Mouse (Mus musculus): ENCODE data around the gene Doc2a. TPM values are rescaled to one million over a fixed set of nuclear protein-coding genes. Genes with fewer than 3 reads are reported as not detected.
"Not testable (repeated sequence)": the region's sequence is repeated elsewhere in the genome, so short reads cannot be mapped to it uniquely, and the experiment has no call there.

Gene Doc2a
- total and polyA plus RNA-seq, 3 experiments, result 0.40 to 0.83 (median 0.52) TPM

DNA sequence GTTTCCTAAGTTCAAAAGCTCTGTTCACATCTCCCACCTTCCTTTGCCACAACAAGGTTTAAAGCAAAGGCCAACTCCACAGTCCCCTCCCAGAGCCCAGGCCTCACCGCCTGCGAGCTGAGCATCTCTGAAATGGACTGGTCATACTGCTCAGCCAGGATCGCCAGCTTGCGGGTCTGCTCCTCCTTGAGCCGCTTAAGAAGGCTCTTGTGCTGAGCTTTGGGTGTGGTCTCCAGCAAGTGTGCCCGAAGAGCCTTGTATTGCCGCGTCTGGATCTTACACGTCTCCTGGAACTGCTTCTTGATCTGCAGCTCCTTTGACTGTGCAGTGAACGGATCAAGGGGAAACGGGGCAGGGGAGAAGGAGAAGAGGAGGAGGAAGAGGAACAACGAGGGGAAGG lies 20.8 kb downstream of the Doc2a start:
- DNase-seq, result no peak

DNA sequence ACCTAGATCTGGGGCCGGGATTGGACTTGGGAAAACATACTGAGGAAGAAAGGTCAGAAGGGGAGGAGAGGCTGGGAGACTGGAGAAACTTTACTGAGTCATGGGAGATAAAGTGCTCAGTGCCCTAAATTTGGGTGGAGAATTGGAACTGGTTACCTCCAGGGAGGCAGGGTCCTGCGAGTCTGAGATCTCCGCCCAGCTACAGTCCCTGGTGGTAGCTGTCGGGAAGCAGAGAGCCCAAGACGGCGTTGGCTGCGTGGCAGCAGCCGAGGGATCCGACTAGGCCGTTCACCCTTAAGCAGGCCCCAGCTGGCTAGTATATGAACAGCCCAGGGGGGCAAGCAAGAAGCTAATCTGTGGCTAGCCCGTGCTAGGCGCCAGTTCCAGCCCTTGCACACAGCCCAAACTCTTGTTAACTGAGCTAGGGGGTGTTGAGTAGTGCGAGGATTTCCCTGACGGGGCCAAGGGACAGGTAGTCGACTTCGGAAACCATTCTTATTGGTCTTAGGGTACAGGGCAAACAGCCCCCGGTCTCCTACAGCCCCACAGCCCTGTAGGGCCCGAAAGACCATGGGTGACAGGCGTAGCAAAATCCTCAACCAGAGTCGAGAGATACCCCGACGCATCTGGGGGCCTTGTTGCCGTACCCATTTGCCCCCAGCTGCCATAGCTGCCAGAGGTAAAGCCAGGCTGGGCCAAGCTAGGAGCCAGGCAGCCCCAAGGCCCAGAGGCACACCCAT lies 22.7 kb downstream of the Doc2a start:
- DNase-seq, result no peak

DNA sequence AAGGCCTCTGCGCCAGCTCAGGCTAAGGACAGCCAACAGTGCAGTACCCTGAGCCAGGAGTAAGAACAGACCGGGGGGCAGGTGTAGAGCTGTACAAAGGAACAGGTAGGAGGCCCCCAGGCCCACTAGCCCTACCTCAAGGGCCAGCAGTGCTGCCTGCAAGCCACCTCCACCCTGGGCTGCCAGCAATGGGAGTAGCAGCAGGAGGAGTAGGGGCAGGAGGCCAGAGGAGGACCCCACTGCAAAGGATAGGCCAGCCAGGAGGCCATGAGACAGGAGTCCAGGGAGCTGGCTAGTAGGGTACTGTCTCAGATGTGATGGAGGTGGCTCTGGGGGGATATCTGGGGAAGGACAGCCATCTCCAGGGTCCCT lies 23.3 kb downstream of the Doc2a start:
- no peak for DNase-seq

DNA sequence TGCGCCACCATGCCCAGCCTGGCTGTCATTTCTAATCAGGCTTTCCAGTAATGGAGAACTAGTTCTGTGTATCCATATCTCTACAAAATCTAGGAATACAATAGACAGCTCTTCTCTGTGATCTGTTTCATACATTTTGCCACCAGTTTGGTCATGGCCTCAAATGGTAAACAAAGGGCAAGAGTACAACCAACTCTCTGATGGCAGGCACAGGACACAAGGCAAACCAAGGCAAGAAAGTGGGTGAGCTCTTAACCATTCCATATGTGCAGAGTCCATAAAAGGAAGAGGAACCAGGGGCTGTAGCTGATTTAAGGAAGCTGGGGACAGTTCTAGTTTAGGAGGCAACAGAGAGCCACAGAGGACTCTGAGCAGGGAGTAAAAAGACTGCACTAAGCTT lies 30.0 kb downstream of the Doc2a start:
- no peak for DNase-seq

DNA sequence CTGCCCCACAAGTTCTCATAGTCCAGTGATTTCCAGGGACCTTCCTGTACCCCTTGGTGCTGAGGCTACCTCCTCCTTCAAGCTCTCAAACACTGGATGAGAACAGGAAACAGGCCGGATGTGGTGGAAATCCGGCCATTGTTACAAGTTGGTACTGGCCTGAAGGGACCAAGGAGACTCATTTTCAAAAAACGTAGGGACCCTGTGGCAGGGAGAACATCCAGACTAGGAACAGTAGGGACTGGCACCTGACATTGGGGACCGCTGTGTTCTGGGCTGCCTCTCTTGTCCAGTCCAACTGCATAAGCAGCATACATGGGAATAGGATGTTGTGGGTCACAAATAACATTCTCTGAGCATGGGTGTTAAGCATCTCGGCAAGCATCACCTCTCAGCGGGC lies 33.8 kb downstream of the Doc2a start:
- DNase-seq, result peak; percentile 47

DNA sequence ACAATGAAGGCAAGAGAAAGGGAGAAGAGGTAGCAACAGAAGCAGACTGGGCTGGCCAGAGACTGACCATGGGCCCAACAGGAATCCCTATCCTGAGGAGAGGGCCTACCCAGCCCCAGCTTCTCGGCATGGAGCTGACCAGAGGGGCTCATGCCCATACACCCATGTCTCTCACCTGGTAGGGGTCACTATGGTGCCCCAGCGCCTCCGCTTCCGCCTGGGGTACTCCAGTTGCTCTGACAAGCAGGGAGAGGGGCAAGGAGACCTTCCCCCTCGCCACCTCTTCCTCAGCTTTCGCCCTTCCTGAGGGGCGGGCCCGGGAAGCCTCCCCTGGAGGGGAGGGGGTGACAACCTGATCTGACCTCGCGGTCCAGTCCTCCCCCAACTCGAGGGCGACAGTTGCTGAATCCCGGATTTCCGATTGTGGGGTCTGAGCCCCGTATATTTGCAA lies 36.5 kb downstream of the Doc2a start:
- peak; percentile 45 for DNase-seq

DNA sequence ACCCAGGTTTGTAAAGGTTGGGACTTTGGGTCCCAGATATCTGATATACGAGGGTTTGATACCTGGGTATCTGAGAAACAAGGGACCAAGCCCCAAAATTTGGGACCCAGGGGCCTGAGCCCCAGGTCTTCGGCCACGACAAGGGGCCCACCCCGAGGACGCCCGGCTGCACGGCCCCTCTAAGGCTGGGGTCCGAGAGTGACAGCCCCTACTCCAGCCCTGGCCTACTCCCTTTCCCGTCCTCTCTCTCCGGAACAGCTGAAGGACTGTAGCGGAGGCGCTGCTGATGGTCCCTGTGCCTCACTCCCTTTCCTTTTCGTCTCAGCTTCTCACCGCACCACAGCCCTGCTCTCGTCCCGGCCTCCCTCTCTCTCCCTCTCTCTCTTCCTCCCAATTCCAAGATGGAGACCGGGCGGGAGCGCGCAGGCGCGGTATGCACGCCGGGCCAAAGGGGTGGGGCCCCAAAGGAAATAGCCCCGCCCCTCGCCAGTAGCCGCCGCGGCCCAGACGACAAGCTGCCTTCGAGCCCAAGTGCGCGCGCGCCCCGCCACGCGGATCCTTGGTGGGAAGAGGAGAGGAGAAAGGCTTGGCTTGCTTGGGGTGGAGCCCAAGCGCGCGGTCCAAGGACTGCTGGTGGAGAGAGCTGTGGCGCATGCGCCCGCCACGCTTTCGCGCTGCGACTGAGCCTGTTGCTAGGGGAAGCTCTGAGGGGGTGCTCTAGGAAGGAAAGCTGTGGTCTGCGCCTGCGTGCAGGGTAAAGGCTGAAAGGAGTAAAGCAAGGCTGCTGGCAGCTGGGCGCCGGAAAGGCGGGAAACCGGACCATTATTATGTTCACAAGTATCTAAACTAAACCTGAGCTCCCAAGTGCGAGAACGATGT lies 37.3 kb downstream of the Doc2a start, which contains the start of gene Taok2:
Gene Taok2 (minus strand): TSS at position 418 of the 879 bp plus-strand sequence.
- peak; percentile 100 for DNase-seq

DNA sequence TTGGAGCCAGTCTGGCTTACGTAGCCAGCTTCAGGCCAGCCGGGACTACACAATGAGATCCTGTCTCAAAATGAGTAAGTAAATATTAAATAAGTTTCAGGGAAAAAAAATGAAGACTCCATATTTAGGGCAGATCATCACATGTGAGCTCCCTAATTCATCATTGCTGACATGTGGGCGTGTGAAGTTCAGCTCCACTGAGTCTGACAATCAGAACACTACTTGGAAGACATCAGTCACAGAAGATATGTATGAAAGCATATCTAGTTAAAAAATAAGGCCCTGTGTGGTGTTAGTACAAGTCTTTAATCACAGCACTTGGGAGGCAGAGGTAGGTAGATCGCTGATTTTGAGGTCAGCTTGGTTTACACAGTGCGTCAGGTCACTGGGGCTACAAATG lies 40.1 kb downstream of the Doc2a start:
- no peak for DNase-seq

DNA sequence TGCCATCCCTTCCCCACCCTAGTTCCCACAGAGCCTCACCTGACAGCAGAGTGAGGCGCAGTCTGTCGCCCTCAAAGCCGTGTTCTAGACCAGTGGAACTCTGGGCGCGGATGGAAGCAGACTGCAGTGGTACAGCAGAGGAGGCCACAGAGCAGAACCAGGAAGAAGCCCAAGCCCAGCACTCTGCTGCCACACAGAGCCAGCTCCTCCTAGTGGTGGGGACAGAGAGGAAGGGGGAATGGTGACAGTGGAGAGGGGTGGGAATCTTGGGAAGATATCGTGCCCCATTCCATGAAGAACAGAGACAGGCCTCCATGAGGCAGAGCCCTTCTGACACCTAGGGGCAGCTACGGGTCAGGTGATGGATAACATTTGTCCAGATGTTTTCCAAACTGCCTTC lies 41.6 kb downstream of the Doc2a start:
- peak; percentile 29 for DNase-seq

DNA sequence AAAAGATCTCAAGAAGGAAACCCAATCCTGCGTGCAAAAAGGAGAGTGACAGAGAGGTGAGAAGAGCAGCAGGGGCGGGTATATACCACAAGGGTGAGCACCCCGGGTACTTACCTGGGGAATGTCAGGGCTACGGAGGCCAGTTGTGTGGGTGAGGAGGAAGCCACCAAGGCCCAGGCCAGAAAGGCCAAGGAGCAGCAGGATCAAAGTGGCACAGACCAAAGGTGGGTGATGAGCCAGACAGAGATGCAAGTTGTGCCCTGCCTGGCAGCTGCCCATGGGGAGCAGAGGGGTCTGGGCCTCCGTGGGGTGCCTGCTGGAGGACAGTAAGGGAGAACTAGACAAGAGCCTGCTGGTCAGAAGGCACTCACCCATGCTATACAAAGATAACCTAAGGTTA lies 49.7 kb downstream of the Doc2a start:
- DNase-seq, result no peak

DNA sequence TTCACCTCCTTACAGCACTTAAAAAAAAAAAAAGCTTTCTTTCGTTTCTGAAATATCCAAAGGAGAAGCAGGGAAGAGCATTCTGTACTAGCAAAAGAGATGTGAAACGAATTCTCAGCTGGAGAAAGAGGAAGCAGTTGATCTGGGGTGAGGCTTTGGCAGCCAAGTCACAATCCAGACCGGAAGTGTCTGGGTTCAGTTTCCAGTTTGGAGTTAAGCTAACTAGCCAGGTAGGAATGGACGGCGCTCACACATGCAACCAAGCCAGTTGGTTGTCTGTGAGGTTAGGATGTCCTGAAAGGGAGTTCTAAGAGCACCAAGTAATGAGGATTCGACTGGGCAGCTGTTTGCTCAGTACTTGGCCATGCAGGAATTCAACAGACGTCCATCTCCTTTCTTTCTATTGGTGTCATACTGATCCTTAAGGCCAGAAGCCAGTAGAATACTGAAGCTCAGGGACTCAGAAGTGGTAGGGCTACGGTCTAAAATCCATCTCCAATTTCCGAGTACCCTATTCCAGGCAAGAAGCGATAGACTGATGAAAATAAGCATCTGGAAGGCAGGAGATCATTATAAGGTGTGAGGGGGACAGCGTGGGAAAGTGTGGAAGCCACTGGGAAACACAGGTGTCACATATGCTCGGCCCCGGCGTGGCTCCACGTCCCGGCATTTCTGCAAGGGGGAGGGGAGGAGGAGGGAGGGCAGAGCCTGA lies 50.3 kb downstream of the Doc2a start:
- DNase-seq, result no peak

DNA sequence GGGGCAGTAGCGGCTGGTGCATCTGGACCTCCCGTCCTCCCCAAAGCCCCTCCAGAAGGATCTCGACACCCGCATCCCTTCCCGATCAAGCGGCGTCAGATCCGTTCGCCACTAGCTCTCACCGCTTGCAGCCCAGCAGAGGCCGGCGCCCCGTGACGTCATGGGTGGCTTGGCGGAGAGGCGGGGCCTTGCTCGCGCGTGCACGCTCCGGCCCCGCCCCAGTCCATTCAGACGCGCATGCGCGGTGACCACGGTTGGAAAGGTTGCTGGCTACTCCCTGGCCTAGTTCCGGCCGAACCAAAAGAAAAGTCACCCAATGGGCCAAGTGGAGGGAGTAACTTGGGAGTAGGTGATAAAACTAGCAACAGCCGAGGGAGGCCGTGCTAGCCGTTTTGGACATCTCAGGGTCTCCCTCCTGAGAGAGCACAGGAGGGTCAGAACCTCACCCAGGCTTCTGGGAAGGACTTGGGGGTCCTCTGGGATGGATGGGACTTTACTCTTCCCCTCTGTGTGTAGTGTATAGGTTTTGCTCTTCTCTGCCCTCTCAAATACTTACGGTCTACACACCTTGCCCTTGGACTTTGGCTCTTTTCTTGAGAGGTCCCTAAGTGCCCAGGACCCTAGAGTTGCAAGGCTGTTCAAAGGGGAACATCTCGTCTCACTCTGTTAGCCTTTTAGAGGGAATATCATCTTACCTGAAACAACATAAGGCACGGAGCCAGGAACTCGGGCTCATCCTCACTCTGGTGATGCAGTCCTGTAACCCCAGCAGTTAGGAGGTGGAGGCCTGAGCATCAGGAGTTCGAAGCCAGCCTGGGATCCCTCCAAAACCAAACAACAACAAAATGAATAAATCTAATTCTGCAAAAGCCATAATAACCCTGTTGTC lies 51.1 kb downstream of the Doc2a start:
- DNase-seq, result peak; percentile 97

DNA sequence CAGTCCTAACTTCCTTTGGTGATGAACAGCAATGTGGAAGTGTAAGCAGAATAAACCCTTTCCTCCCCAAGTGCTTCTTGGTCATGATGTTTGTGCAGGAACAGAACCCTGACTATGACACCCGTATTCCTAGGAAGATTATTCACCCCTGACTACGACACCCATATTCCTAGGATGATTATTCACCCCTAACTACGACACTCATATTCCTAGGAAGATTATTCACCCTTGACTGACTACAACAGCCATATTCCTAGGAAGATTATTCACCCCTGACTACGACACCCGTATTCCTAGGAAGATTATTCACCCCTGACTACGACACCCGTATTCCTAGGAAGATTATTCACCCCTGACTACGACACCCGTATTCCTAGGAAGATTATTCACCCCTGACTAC lies 52.6 kb downstream of the Doc2a start:
- DNase-seq, result not testable (repeated sequence)

Other genes with a start within 250 kb of the Doc2a start
Only the 30 nearest of the 31 such genes appear.
- 10 to 100 TPM; 22.9 to 26.3 TPM for gene Nupr1, start 216.6 kb upstream of the Doc2a start, total RNA-seq (2021)
- 2.8 and 4.4 TPM in 2 replicates for gene Nupr1, start 216.6 kb upstream of the Doc2a start, polyA plus RNA-seq (2012; rRNA removed)
- gene Sgf29, start 198.1 kb upstream of the Doc2a start, total RNA-seq (2021), result 10 to 100 TPM; 39.9 to 49.7 TPM
- 64.5 and 74.4 TPM in 2 replicates for gene Sgf29, start 198.1 kb upstream of the Doc2a start, polyA plus RNA-seq (2012; rRNA removed)
- 10 to 100 TPM; 48.1 to 52.7 TPM for gene Sult1a1, start 171.0 kb upstream of the Doc2a start, total RNA-seq (2021)
- 29.3 and 34.3 TPM in 2 replicates for gene Sult1a1, start 171.0 kb upstream of the Doc2a start, polyA plus RNA-seq (2012; rRNA removed)
- gene Bola2, start 152.0 kb upstream of the Doc2a start, total RNA-seq (2021), result 100 to 1,000 TPM; 101 to 104 TPM
- gene Bola2, start 152.0 kb upstream of the Doc2a start, polyA plus RNA-seq (2012; rRNA removed), result 44.1 and 48.7 TPM in 2 replicates
- gene Slx1b, start 151.6 kb upstream of the Doc2a start, total RNA-seq (2021), result 10 to 100 TPM; 11.3 to 13.5 TPM
- gene Slx1b, start 151.6 kb upstream of the Doc2a start, polyA plus RNA-seq (2012; rRNA removed), result 35.0 and 35.7 TPM in 2 replicates
- 10 to 100 TPM; 11.6 to 24.3 TPM for gene Coro1a, start 139.6 kb upstream of the Doc2a start, total RNA-seq (2021)
- gene Coro1a, start 139.6 kb upstream of the Doc2a start, polyA plus RNA-seq (2012; rRNA removed), result 49.5 and 67.1 TPM in 2 replicates
- 100 to 1,000 TPM; 139 to 169 TPM for gene Mapk3, start 87.8 kb upstream of the Doc2a start, total RNA-seq (2021)
- gene Mapk3, start 87.8 kb upstream of the Doc2a start, polyA plus RNA-seq (2012; rRNA removed), result 242 and 299 TPM in 2 replicates
- 1 to 10 TPM; 2.4 TPM for gene Gdpd3, start 81.1 kb upstream of the Doc2a start, total RNA-seq (2021)
- gene Gdpd3, start 81.1 kb upstream of the Doc2a start, polyA plus RNA-seq (2012; rRNA removed), result 10.2 and 10.3 TPM in 2 replicates
- 100 to 1,000 TPM in 1 of 2 experiments, 10 to 100 TPM in 1; 92.8 to 136 TPM for gene Ypel3, start 70.5 kb upstream of the Doc2a start, total RNA-seq (2021)
- gene Ypel3, start 70.5 kb upstream of the Doc2a start, polyA plus RNA-seq (2012; rRNA removed), result 970 and 1,207 TPM in 2 replicates
- gene Tbx6, start 65.9 kb upstream of the Doc2a start, total RNA-seq (2021), result under 1 TPM; 0.31 to 0.75 TPM
- gene Tbx6, start 65.9 kb upstream of the Doc2a start, polyA plus RNA-seq (2012; rRNA removed), result 3.4 and 3.7 TPM in 2 replicates
- 10 to 100 TPM; 77.4 to 86.0 TPM for gene Ppp4c, start 54.9 kb upstream of the Doc2a start, total RNA-seq (2021)
- gene Ppp4c, start 54.9 kb upstream of the Doc2a start, polyA plus RNA-seq (2012; rRNA removed), result 89.8 and 92.4 TPM in 2 replicates
- 10 to 100 TPM; 16.4 to 21.0 TPM for gene Fam57b, start 49.7 kb upstream of the Doc2a start, total RNA-seq (2021)
- gene Fam57b, start 49.7 kb upstream of the Doc2a start, polyA plus RNA-seq (2012; rRNA removed), result 27.8 and 40.9 TPM in 2 replicates
- not detected for gene 4930451I11Rik, start 15.8 kb upstream of the Doc2a start, total RNA-seq (2021)
- not detected in 2 replicates for gene 4930451I11Rik, start 15.8 kb upstream of the Doc2a start, polyA plus RNA-seq (2012; rRNA removed)
- gene Hirip3, start 14.6 kb downstream of the Doc2a start, total RNA-seq (2021), result 10 to 100 TPM in 1 of 2 experiments, 1 to 10 TPM in 1; 8.2 to 16.3 TPM
- gene Hirip3, start 14.6 kb downstream of the Doc2a start, polyA plus RNA-seq (2012; rRNA removed), result 1.4 and 2.9 TPM in 2 replicates
- 10 to 100 TPM; 42.5 to 44.5 TPM for gene Ino80e, start 15.0 kb downstream of the Doc2a start, total RNA-seq (2021)
- gene Ino80e, start 15.0 kb downstream of the Doc2a start, polyA plus RNA-seq (2012; rRNA removed), result 73.8 and 75.0 TPM in 2 replicates
- 10 to 100 TPM; 60.6 to 66.8 TPM for gene Taok2, start 37.3 kb downstream of the Doc2a start, total RNA-seq (2021)
- 136 and 169 TPM in 2 replicates for gene Taok2, start 37.3 kb downstream of the Doc2a start, polyA plus RNA-seq (2012; rRNA removed)
- 10 to 100 TPM; 28.1 to 35.4 TPM for gene Tmem219, start 75.5 kb downstream of the Doc2a start, total RNA-seq (2021)
- 242 and 243 TPM in 2 replicates for gene Tmem219, start 75.5 kb downstream of the Doc2a start, polyA plus RNA-seq (2012; rRNA removed)
- 10 to 100 TPM; 25.9 to 26.8 TPM for gene Kctd13, start 81.5 kb downstream of the Doc2a start, total RNA-seq (2021)
- 52.0 and 52.9 TPM in 2 replicates for gene Kctd13, start 81.5 kb downstream of the Doc2a start, polyA plus RNA-seq (2012; rRNA removed)
- 1 to 10 TPM in 1 of 2 experiments, under 1 TPM in 1; 0.66 to 2.2 TPM for gene Asphd1, start 102.2 kb downstream of the Doc2a start, total RNA-seq (2021)
- gene Asphd1, start 102.2 kb downstream of the Doc2a start, polyA plus RNA-seq (2012; rRNA removed), result 2.0 and 2.5 TPM in 2 replicates
- 100 to 1,000 TPM in 1 of 2 experiments, 10 to 100 TPM in 1; 87.4 to 126 TPM for gene Sez6l2, start 103.1 kb downstream of the Doc2a start, total RNA-seq (2021)
- gene Sez6l2, start 103.1 kb downstream of the Doc2a start, polyA plus RNA-seq (2012; rRNA removed), result 33.4 and 42.4 TPM in 2 replicates
- 100 to 1,000 TPM; 102 to 107 TPM for gene Cdipt, start 128.5 kb downstream of the Doc2a start, total RNA-seq (2021)
- 239 and 259 TPM in 2 replicates for gene Cdipt, start 128.5 kb downstream of the Doc2a start, polyA plus RNA-seq (2012; rRNA removed)
- gene Cdiptos, start 128.7 kb downstream of the Doc2a start, total RNA-seq (2021), result 1 to 10 TPM; 1.6 TPM
- 0.43 and 1.4 TPM in 2 replicates for gene Cdiptos, start 128.7 kb downstream of the Doc2a start, polyA plus RNA-seq (2012; rRNA removed)
- 100 to 1,000 TPM; 115 to 145 TPM for gene Mvp, start 167.2 kb downstream of the Doc2a start, total RNA-seq (2021)
- gene Mvp, start 167.2 kb downstream of the Doc2a start, polyA plus RNA-seq (2012; rRNA removed), result 95.3 and 172 TPM in 2 replicates
- gene Pagr1b, start 169.1 kb downstream of the Doc2a start, total RNA-seq (2021), result 1 to 10 TPM in 1 of 2 experiments, not detected in 1; 1.3 TPM
- 1.7 and 2.0 TPM in 2 replicates for gene Pagr1b, start 169.1 kb downstream of the Doc2a start, polyA plus RNA-seq (2012; rRNA removed)
- gene Pagr1a, start 169.9 kb downstream of the Doc2a start, total RNA-seq (2021), result 10 to 100 TPM; 16.4 to 20.3 TPM
- 0.66 and 13.1 TPM in 2 replicates for gene Pagr1a, start 169.9 kb downstream of the Doc2a start, polyA plus RNA-seq (2012; rRNA removed)
- 10 to 100 TPM; 19.9 to 29.2 TPM for gene Gm42742, start 173.7 kb downstream of the Doc2a start, total RNA-seq (2021)
- 13.7 and 28.4 TPM in 2 replicates for gene Gm42742, start 173.7 kb downstream of the Doc2a start, polyA plus RNA-seq (2012; rRNA removed)
- 1 to 10 TPM; 1.7 to 2.0 TPM for gene Prrt2, start 173.8 kb downstream of the Doc2a start, total RNA-seq (2021)
- 8.5 and 9.5 TPM in 2 replicates for gene Prrt2, start 173.8 kb downstream of the Doc2a start, polyA plus RNA-seq (2012; rRNA removed)
- 100 to 1,000 TPM in 1 of 2 experiments, 10 to 100 TPM in 1; 98.7 to 114 TPM for gene Maz, start 179.6 kb downstream of the Doc2a start, total RNA-seq (2021)
- 833 and 840 TPM in 2 replicates for gene Maz, start 179.6 kb downstream of the Doc2a start, polyA plus RNA-seq (2012; rRNA removed)
- gene Kif22, start 195.1 kb downstream of the Doc2a start, total RNA-seq (2021), result 1 to 10 TPM; 2.1 to 2.5 TPM
- gene Kif22, start 195.1 kb downstream of the Doc2a start, polyA plus RNA-seq (2012; rRNA removed), result 0.64 and 0.89 TPM in 2 replicates
- not detected for gene Zg16, start 239.9 kb downstream of the Doc2a start, total RNA-seq (2021)
- 0.18 and 0.49 TPM in 2 replicates for gene Zg16, start 239.9 kb downstream of the Doc2a start, polyA plus RNA-seq (2012; rRNA removed)

Measured in adrenal gland, adult 2 months (tissue).